Mouse (Mus musculus): ENCODE data around the gene Fn1.

DNA sequence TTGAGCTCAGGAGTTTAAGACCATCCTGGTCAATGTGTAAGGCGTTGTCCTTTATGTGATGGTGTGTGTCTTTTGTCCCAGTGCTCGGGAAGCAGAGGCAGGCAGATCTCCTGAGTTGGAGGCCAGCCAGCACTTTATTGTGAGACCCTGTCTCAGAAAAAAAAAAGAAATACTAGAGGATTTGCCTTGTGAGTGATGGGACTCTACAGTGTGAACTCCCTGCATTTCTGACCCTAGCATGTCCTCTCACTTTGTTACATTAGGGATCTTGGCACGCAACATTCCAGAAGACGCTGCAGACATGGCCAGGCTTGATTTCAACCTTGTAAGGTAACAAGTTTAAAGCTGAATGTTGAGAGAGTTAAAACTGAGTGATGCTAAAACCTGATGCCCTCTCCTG lies 92.4 kb downstream of the Fn1 start:
- TF ChIP-seq CTCF (IDR thresholded peaks at IDR 0.05; ENCODE audit: insufficient read depth, low read depth, low read length) (no peak), POLR2A (IDR thresholded peaks at IDR 0.05; ENCODE audit: insufficient read depth, low read depth, low read length) (no peak)
